Mouse (Mus musculus) forebrain, embryonic 14.5 days (tissue): ENCODE measurements at regions not wholly inside any gene's neighbourhood (a gene's known extent, or its start where the extent isn't known, plus 50 kb on each side); places are given as distances from the start of the nearest gene placed in this dataset.
A peak's percentile ranks its signal among the peaks of the same experiment; 100 is the strongest.

Experiments used
- ATAC-seq: fragments of 200-750 bp; cut with Nextera tagmentation; 2 replicates; pipeline ENCODE4 v1.8.0; 2017; ENCODE audit warnings: mild to moderate bottlenecking, moderate library complexity
- DNase-seq: peaks from one replicate; pipeline ENCODE4 v3.0.0-alpha.2; 2015; ENCODE audit warnings: low spot score
- H3K27ac ChIP-seq: fragments of 300-500 bp; sonication (generic); 2 replicates; pipeline ENCODE4 v1.5.1; 2014; ENCODE audit warnings: low read depth, mild to moderate bottlenecking, control low read depth, low read length, moderate library complexity
- H3K27me3 ChIP-seq: fragments of 300-500 bp; sonication (generic); replicated peaks from 2 replicates; pipeline ENCODE4 v1.6.1; 2014; ENCODE audit warnings: low read length, control low read depth, mixed read lengths; ENCODE audit not compliant: control insufficient read depth, insufficient read depth
- H3K36me3 ChIP-seq: fragments of 300-500 bp; sonication (generic); 2 replicates; pipeline ENCODE4 v1.6.1; 2014; ENCODE audit warnings: low read length, control low read depth; ENCODE audit not compliant: control insufficient read depth, insufficient read depth
- H3K4me1 ChIP-seq: fragments of 300-500 bp; sonication (generic); 2 replicates; pipeline ENCODE4 v1.6.1; 2014; ENCODE audit warnings: antibody characterized with exemption, low read length, control low read depth; ENCODE audit not compliant: control insufficient read depth, insufficient read depth
- H3K4me2 ChIP-seq: fragments of 300-500 bp; sonication (generic); 2 replicates; pipeline ENCODE4 v1.6.1; 2014; ENCODE audit warnings: mild to moderate bottlenecking, control low read depth, low read length
- H3K4me3 ChIP-seq: fragments of 300-500 bp; sonication (generic); 2 replicates; pipeline ENCODE4 v1.5.1; 2014; ENCODE audit warnings: low read depth, low read length, control low read depth
- H3K9ac ChIP-seq: fragments of 300-500 bp; sonication (generic); 2 replicates; pipeline ENCODE4 v1.6.1; 2014; ENCODE audit warnings: mild to moderate bottlenecking, low read length, control low read depth, moderate library complexity
- H3K9me3 ChIP-seq: fragments of 300-500 bp; sonication (generic); replicated peaks from 2 replicates; pipeline ENCODE4 v1.6.1; 2016; ENCODE audit warnings: low read length, control low read depth, mixed read lengths; ENCODE audit not compliant: control insufficient read depth
- WGBS: fragments of 180-500 bp; shearing (Covaris S2); extraction: QIAGEN DNeasy Blood & Tissue Kit; methylation state at CpG from one replicate; pipeline ENCODE4 v1.1.7; 2014; 5-methylcytosine and 5-hydroxymethylcytosine counted together

DNA sequence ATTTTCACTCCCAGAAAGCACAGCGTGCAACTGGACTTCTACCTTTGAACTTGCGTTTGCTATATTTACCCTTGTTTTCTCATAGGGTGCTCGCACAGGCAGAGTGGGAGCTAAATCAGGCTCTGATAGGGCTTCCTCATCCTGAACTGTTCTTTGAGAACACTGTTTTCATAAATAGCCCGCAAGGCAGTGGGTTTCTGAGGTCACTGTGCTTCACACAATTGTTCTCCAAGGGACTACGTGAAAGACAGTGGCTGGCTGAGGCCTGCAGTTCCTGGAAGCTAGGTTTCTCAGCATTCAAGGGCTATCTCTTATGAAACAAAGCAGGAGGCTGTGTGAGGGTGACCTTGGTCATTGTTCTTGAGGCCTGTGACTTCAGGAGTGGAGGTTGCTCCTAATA, 301.7 kb downstream of the Plk2 start:
- Histone ChIP-seq H3K9me3 (no peaks in the 10 kb centered on the region), H3K36me3 (no peaks in the 10 kb centered on the region), H3K27me3 (no peaks in the 10 kb centered on the region), H3K27ac (no peak overlapping the region), H3K4me3 (no peak overlapping the region), H3K4me1 (no peaks in the 10 kb centered on the region), H3K4me2 (no peak overlapping the region), H3K9ac (no peak overlapping the region)
- no peak for DNase-seq
- WGBS, result 80% methylated on average over 5 of the region's 5 CpGs
- ATAC-seq, result no peak

DNA sequence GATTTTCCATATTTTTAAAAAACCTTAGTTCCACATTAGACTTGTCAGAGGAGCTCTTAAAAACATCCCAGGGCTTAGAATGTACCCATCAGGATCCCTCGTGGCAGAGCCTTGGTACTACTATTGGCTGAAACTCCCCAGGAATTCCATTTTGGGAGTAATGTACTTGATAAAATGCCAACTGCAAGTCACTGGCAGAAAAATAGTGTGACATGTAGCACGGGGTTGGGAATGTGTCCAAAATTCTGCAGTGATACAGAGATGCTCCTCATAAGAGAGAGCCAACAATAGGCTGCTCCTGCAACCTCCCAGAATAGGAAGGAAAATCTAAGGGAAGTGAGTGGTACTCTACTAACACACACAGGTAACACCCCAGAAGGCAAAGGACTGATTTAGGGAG, 309.4 kb downstream of the Plk2 start:
- H3K4me1 ChIP-seq, result no peaks in the 10 kb centered on the region
- ATAC-seq (peak; percentile 60; the same call in 1 of the 2 replicates), DNase-seq (peak; percentile 76)
- H3K4me3 ChIP-seq, result no peak overlapping the region
- H3K27me3 ChIP-seq, result no peaks in the 10 kb centered on the region
- H3K9me3 ChIP-seq, result no peaks in the 10 kb centered on the region
- WGBS, result 48% methylated on average over 2 of the region's 2 CpGs
- no peak overlapping the region for H3K9ac ChIP-seq
- no peak overlapping the region for H3K27ac ChIP-seq
- no peaks in the 10 kb centered on the region for H3K36me3 ChIP-seq
- H3K4me2 ChIP-seq, result no peak overlapping the region

DNA sequence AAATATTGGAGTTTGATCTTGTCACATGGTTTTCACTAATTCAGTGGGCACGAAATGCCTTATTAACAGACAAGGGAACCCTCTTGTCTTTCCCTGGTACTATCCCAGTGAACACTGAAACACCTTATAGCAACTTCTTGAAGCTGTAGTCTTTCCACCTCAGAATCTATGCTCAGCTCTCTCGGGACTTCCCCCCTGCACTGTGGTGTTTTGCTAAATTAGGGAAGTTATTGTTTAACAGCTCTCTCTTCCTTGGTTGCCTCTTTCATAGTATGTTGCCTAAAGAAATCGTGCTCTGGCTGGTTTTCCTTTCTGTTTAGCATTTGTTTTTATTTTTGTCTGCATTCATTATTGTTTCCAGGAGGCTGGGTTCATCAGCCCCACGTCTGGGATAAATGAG, 316.0 kb downstream of the Plk2 start:
- ATAC-seq, result no peak
- Histone ChIP-seq H3K27me3 (no peaks in the 10 kb centered on the region), H3K4me3 (no peak overlapping the region), H3K9ac (no peak overlapping the region), H3K27ac (no peak overlapping the region), H3K9me3 (no peaks in the 10 kb centered on the region), H3K4me1 (no peaks in the 10 kb centered on the region), H3K36me3 (no peaks in the 10 kb centered on the region), H3K4me2 (no peak overlapping the region)
- no peak for DNase-seq
- WGBS, result 61% methylated on average over 4 of the region's 4 CpGs

DNA sequence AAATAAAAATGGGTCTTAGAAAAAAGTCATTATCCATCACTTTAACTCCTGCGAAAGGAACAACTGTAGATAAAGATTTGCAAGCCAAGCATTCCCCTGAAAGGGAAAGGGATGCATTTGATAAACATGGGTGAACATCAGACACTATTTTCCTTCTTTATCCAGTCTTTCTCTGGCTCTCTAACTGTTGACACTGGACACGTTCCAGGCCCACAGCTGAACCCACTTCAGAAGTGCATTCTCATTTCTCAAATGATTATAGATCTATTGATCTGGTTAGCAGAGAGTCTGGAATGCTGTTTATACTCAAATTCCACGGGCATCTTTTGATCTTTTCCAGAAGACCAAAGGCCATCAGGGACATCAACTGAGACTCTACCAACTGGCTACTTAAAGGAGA, 317.7 kb downstream of the Plk2 start:
- no peak for DNase-seq
- 68% methylated on average over 3 of the region's 3 CpGs for WGBS

DNA sequence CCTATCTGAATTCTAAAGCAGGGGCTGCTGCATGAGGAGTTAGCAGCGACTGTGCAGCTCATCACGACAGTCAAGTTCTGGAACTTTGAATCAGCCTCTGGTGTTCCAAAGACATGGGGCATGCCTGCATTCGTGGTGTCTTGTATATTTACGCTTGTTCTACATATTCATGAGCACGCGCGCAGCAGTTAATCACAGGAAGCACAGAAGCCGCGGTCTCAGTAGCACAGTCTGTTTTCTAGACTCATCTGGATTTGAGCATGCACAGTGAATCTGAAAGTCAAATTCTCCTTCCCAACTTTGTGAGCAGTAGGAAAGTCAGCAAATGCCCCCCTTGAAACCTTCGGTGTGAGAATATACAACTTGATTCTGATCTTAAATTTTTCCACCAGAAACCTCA, 327.3 kb downstream of the Plk2 start:
- no peak for DNase-seq
- H3K4me1 ChIP-seq, result no peaks in the 10 kb centered on the region; the same call in 1 of the 2 replicates
- H3K27me3 ChIP-seq, result no peaks in the 10 kb centered on the region
- no peak overlapping the region for H3K27ac ChIP-seq
- H3K4me3 ChIP-seq, result no peak overlapping the region
- no peaks in the 10 kb centered on the region for H3K36me3 ChIP-seq
- H3K4me2 ChIP-seq, result no peak overlapping the region
- H3K9me3 ChIP-seq, result no peaks in the 10 kb centered on the region
- no peak for ATAC-seq
- no peak overlapping the region for H3K9ac ChIP-seq
- 80% methylated on average over 10 of the region's 10 CpGs for WGBS

More for the DNA sequence above, 317.7 kb downstream of the Plk2 start:
- H3K9ac ChIP-seq, result no peak overlapping the region
- no peaks in the 10 kb centered on the region for H3K9me3 ChIP-seq
- H3K4me1 ChIP-seq, result no peaks in the 10 kb centered on the region
- no peak overlapping the region for H3K4me2 ChIP-seq
- no peaks in the 10 kb centered on the region for H3K27me3 ChIP-seq
- no peak overlapping the region for H3K4me3 ChIP-seq
- H3K36me3 ChIP-seq, result no peaks in the 10 kb centered on the region
- no peak for ATAC-seq
- H3K27ac ChIP-seq, result no peak overlapping the region

DNA sequence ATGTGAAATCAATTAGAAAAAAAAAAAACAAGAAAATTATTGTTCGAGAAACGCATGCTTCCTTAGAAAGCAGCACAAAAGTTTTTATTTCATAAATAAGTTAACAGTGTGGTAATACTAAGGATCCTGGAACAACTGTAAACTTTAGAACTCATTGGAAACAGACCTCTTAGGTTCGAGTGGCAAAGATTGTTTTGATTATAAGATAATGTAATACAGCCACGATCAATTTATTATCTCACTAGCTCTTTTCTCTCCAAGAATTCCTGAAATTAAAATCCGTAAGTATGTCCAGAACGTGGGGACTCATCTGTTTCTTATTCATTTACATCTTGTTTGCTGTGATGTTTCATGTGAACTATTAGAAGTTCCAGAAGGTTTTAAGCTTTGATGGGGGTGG, 327.9 kb downstream of the Plk2 start:
- H3K4me3 ChIP-seq, result no peak overlapping the region
- no peaks in the 10 kb centered on the region for H3K9me3 ChIP-seq
- no peaks in the 10 kb centered on the region for H3K36me3 ChIP-seq
- H3K27ac ChIP-seq, result no peak overlapping the region
- DNase-seq (no peak), ATAC-seq (no peak)
- no peaks in the 10 kb centered on the region; the same call in 1 of the 2 replicates for H3K4me1 ChIP-seq
- WGBS, result 72% methylated on average over 6 of the region's 6 CpGs
- H3K4me2 ChIP-seq, result no peak overlapping the region
- no peak overlapping the region for H3K9ac ChIP-seq
- no peaks in the 10 kb centered on the region for H3K27me3 ChIP-seq

DNA sequence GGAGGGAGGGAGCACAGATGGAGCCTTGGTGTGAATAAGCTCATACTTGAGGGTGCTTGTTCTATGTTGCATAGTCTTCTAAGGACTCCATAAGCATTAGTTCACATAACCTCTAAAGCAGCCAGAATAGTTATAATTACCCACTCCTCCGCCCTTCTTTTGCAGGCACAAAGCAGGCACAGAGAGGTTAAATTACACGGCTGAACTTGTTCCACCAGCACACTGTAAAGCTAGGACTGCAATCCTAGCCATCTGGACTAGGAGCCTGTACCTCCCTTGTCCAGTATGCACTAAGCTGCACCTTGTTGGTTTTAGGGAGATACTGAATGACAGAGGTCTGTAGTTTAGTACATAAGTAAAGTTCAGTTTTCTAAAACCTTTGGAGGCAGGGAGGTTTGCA, 330.0 kb downstream of the Plk2 start:
- ATAC-seq, result peak; percentile 23; the same call in 1 of the 2 replicates
- 64% methylated on average over 2 of the region's 2 CpGs for WGBS

DNA sequence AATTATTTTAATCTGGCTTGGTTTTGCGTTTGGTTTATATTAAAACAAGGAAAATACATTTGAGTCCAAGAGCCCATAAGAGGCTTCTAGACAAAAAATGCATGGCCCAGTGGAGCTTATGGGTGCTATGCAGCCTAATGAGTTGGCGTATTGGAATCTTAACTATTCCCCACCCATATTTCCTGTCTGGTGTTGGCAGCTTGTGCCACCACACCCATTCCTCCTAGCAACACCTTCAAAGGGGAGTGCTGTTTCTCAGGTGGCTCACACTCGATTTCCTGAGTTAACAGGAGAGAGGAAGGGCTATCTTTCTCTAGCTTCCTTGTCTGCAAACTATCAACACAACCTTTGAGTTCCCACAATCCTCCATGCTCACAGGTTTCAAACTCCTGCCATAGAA, 331.0 kb downstream of the Plk2 start:
- no peak overlapping the region for H3K4me3 ChIP-seq
- no peak for DNase-seq
- 81% methylated on average over 3 of the region's 3 CpGs for WGBS
- H3K36me3 ChIP-seq, result no peaks in the 10 kb centered on the region
- no peak for ATAC-seq
- H3K27me3 ChIP-seq, result no peaks in the 10 kb centered on the region
- no peaks in the 10 kb centered on the region; the same call in 1 of the 2 replicates for H3K4me1 ChIP-seq
- no peak overlapping the region for H3K4me2 ChIP-seq
- no peaks in the 10 kb centered on the region for H3K9me3 ChIP-seq
- no peak overlapping the region for H3K27ac ChIP-seq
- no peak overlapping the region for H3K9ac ChIP-seq

More for the DNA sequence above, 330.0 kb downstream of the Plk2 start:
- no peak for DNase-seq
- no peaks in the 10 kb centered on the region for H3K36me3 ChIP-seq
- no peak overlapping the region for H3K4me2 ChIP-seq
- H3K27ac ChIP-seq, result no peak overlapping the region
- no peaks in the 10 kb centered on the region; the same call in 1 of the 2 replicates for H3K4me1 ChIP-seq
- no peak overlapping the region for H3K4me3 ChIP-seq
- H3K9ac ChIP-seq, result no peak overlapping the region
- H3K9me3 ChIP-seq, result no peaks in the 10 kb centered on the region
- no peaks in the 10 kb centered on the region for H3K27me3 ChIP-seq

DNA sequence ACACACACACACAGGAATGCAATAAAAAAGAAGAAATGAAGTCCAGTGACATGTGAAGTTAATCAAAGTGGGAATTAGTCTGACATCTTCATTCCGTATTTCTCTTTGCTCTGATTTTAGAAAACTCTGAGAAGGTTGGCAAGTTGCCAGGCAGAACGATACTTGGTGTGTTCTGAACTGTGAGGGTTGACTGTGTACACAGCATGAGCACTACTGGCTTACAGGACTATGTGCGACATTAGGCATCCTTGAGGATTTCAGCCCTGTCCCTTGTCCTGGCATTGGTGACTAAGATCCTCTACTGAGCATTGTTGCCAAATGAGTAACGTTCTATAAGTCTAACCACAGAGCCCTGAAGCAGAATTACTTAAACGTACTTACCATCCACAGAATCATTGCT, 340.7 kb downstream of the Plk2 start:
- no peaks in the 10 kb centered on the region for H3K36me3 ChIP-seq
- no peak overlapping the region for H3K27ac ChIP-seq
- H3K27me3 ChIP-seq, result no peaks in the 10 kb centered on the region
- no peak overlapping the region for H3K4me2 ChIP-seq
- H3K4me1 ChIP-seq, result no peaks in the 10 kb centered on the region
- ATAC-seq (no peak; the same call in 1 of the 2 replicates), DNase-seq (peak; percentile 44)
- H3K9me3 ChIP-seq, result no peaks in the 10 kb centered on the region
- no peak overlapping the region for H3K9ac ChIP-seq
- WGBS, result 40% methylated on average over 5 of the region's 5 CpGs
- no peak overlapping the region for H3K4me3 ChIP-seq
